Mouse (Mus musculus): ENCODE data around the gene Stam2.

DNA sequence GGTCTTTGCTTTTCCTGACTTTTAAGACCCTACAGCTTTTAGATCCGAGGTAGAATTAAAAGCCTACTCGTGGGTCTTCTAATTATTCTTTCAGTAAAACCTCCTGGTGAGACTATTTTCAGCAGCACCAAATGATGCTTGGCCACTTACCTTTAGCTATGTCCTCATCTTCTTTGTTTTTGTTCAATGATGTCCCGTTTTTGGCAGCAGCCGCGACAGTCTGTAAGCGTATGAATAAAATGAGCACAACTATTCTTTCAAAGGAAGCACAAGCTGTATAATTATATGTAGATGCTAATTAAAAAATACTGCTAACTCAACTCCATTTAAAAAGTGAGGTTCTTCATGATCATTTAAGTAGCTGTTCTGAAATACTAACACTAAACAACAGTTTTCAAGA lies 26.5 kb downstream of the Stam2 start:
- TF ChIP-seq GATA1 (IDR thresholded peaks at IDR 0.05; ENCODE audit: borderline replicate concordance, low read length): no peak
- TF ChIP-seq FLI1 (IDR thresholded peaks at IDR 0.05; ENCODE audit: low read length): no peak

All from megakaryocyte, embryonic 14.5 days (primary cell).